Mouse (Mus musculus) C2C12 (cell line): ENCODE results near the gene Snx29. TPM values are rescaled to one million over a fixed set of nuclear protein-coding genes. Genes with fewer than 3 reads are reported as not detected.

Experiments
- H3K27me3 ChIP-seq: one replicate; pipeline ENCODE4 v1.6.1; 2011; ENCODE audit not compliant: control insufficient read depth, insufficient read depth, insufficient read length
- H3K36me3 ChIP-seq: one replicate; pipeline ENCODE4 v1.6.1; 2011; ENCODE audit not compliant: control insufficient read depth, insufficient read depth
- H3K4me3 ChIP-seq: one replicate; pipeline ENCODE4 v1.5.1; 2011; ENCODE audit warnings: mild to moderate bottlenecking, control low read depth; ENCODE audit not compliant: poor library complexity, insufficient read depth, severe bottlenecking
- H3K79me2 ChIP-seq: one replicate; pipeline ENCODE4 v1.6.1; 2011; ENCODE audit not compliant: control insufficient read depth, insufficient read depth
- H3K79me3 ChIP-seq: one replicate; pipeline ENCODE4 v1.6.1; 2011; ENCODE audit warnings: low read depth, control low read depth
- H3ac ChIP-seq: one replicate; pipeline ENCODE3; 2011; ENCODE audit warnings: low read depth; ENCODE audit not compliant: control insufficient read depth, insufficient read length
- CEBPB ChIP-seq: IDR thresholded peaks from one replicate; pipeline ENCODE4 v1.6.1; 2011; ENCODE audit warnings: low read depth, mild to moderate bottlenecking, control low read depth, moderate library complexity
- CTCF ChIP-seq: IDR thresholded peaks from one replicate; pipeline ENCODE4 v1.5.1; 2011; ENCODE audit not compliant: control insufficient read depth, insufficient read depth, insufficient read length
- FOSL1 ChIP-seq: IDR thresholded peaks from one replicate; pipeline ENCODE4 v1.8.0; 2011; ENCODE audit warnings: mild to moderate bottlenecking, low read length; ENCODE audit not compliant: poor library complexity, insufficient read depth, severe bottlenecking
- MAX ChIP-seq: IDR thresholded peaks from one replicate; pipeline ENCODE4 v1.6.1; 2011; ENCODE audit warnings: mild to moderate bottlenecking, control low read depth
- MYOD1 ChIP-seq: IDR thresholded peaks from one replicate; pipeline ENCODE4 v1.6.1; 2011; ENCODE audit warnings: low read depth; ENCODE audit not compliant: control insufficient read depth, insufficient read length
- MYOG ChIP-seq: IDR thresholded peaks from one replicate; pipeline ENCODE4 v1.6.1; 2011; ENCODE audit not compliant: control insufficient read depth, insufficient read length; ENCODE audit errors: extremely low read depth
- USF1 ChIP-seq: IDR thresholded peaks from one replicate; pipeline ENCODE4 v1.6.1; 2011; ENCODE audit warnings: low read depth, mild to moderate bottlenecking, control low read depth, moderate library complexity
- polyA plus RNA-seq: library from polyadenylated mRNA; unstranded; fragments of >200 nt; fragmentation: generic; extraction: Trizol; gene quantifications from one replicate; pipeline ENCODE4 v1.2.1, GENCODE M21; 2012; ENCODE audit warnings: missing spikeins

The Snx29 gene
- polyA plus RNA-seq, 1 experiment = 0.62 TPM

GRCm38 (mm10) chr16:11368412-11368811 is 45.7 kb downstream of the Snx29 start:
- TF ChIP-seq USF1 (no peak), MAX (no peak), FOSL1 (no peak), MYOD1 (no peak), CEBPB (no peak), CTCF (no peak), MYOG (no peak)
- Histone ChIP-seq H3K4me3 (no peak overlapping the region), H3ac (no peak overlapping the region), H3K36me3 (no peaks in the 10 kb centered on the region), H3K79me2 (no peaks in the 10 kb centered on the region), H3K79me3 (no peaks in the 10 kb centered on the region), H3K27me3 (no peaks in the 10 kb centered on the region)

GRCm38 (mm10) chr16:11369162-11369561 is 46.5 kb downstream of the Snx29 start:
- H3K79me3 ChIP-seq = no peaks in the 10 kb centered on the region
- H3K79me2 ChIP-seq = no peaks in the 10 kb centered on the region
- no peak overlapping the region for H3ac ChIP-seq
- H3K36me3 ChIP-seq = no peaks in the 10 kb centered on the region
- no peaks in the 10 kb centered on the region for H3K27me3 ChIP-seq
- H3K4me3 ChIP-seq = no peak overlapping the region
- no peak for TF ChIP-seq FOSL1
- TF ChIP-seq USF1 = no peak
- TF ChIP-seq MYOD1 = no peak
- TF ChIP-seq CEBPB = no peak
- no peak for TF ChIP-seq MAX
- no peak for TF ChIP-seq MYOG
- TF ChIP-seq CTCF = no peak

GRCm38 (mm10) chr16:11369642-11370041 is 46.9 kb downstream of the Snx29 start:
- no peaks in the 10 kb centered on the region for H3K36me3 ChIP-seq
- H3K27me3 ChIP-seq = no peaks in the 10 kb centered on the region
- TF ChIP-seq CTCF = no peak
- TF ChIP-seq FOSL1 = no peak
- TF ChIP-seq MYOG = no peak
- no peak for TF ChIP-seq MAX
- TF ChIP-seq MYOD1 = no peak
- TF ChIP-seq CEBPB = no peak
- TF ChIP-seq USF1 = no peak
- no peak overlapping the region for H3K4me3 ChIP-seq
- no peaks in the 10 kb centered on the region for H3K79me2 ChIP-seq
- no peak overlapping the region for H3ac ChIP-seq
- H3K79me3 ChIP-seq = no peaks in the 10 kb centered on the region

- no peak overlapping the region for H3K4me3 ChIP-seq
- H3K27me3 ChIP-seq = no peaks in the 10 kb centered on the region
- H3ac ChIP-seq = no peak overlapping the region
- no peaks in the 10 kb centered on the region for H3K79me2 ChIP-seq
- H3K36me3 ChIP-seq = no peaks in the 10 kb centered on the region
- H3K79me3 ChIP-seq = no peaks in the 10 kb centered on the region
- TF ChIP-seq FOSL1 (no peak), MYOD1 (no peak), CTCF (no peak), CEBPB (no peak), MYOG (no peak), MAX (no peak), USF1 (no peak)
Observed at GRCm38 (mm10) chr16:11370132-11370544, 47.4 kb downstream of the Snx29 start.

- Histone ChIP-seq H3K27me3 (no peaks in the 10 kb centered on the region), H3ac (no peak overlapping the region), H3K79me2 (no peaks in the 10 kb centered on the region), H3K4me3 (no peak overlapping the region), H3K79me3 (no peaks in the 10 kb centered on the region), H3K36me3 (no peaks in the 10 kb centered on the region)
- TF ChIP-seq FOSL1 = no peak
- no peak for TF ChIP-seq CEBPB
- no peak for TF ChIP-seq MYOD1
- TF ChIP-seq MYOG = no peak
- TF ChIP-seq CTCF = no peak
- TF ChIP-seq USF1 = no peak
- TF ChIP-seq MAX = no peak
Observed at GRCm38 (mm10) chr16:11379264-11379663, 56.6 kb downstream of the Snx29 start.

- no peak overlapping the region for H3ac ChIP-seq
- H3K36me3 ChIP-seq = no peaks in the 10 kb centered on the region
- no peaks in the 10 kb centered on the region for H3K79me2 ChIP-seq
- no peaks in the 10 kb centered on the region for H3K27me3 ChIP-seq
- no peak for TF ChIP-seq CTCF
- no peak for TF ChIP-seq MYOD1
- no peak for TF ChIP-seq CEBPB
- TF ChIP-seq FOSL1 = no peak
- TF ChIP-seq MAX = no peak
- no peak for TF ChIP-seq MYOG
- TF ChIP-seq USF1 = no peak
- no peaks in the 10 kb centered on the region for H3K79me3 ChIP-seq
- H3K4me3 ChIP-seq = no peak overlapping the region
Observed at GRCm38 (mm10) chr16:11380038-11380437, 57.3 kb downstream of the Snx29 start.
